Mouse (Mus musculus): ENCODE measurements around the gene Col4a2. TPM values are rescaled to one million over a fixed set of nuclear protein-coding genes. Genes with fewer than 3 reads are reported as not detected.
A peak's percentile ranks its signal among the peaks of the same experiment; 100 is the strongest.

Col4a2 gene
- polyA plus RNA-seq, 1 experiment from 2014 or later = 189 TPM

- peaks cover 50% of the 10 kb centered on the region for H3K4me1 ChIP-seq (ENCODE audit: insufficient read depth, low read depth, low read length)
- peak; percentile 60 for ATAC-seq
- WGBS = 44% methylated on average over 9 of the region's 9 CpGs
- TF ChIP-seq EP300 (IDR thresholded peaks at IDR 0.05) = peak; percentile 100
- TF ChIP-seq CTCF (IDR thresholded peaks at IDR 0.05) = no peak
- no peak overlapping the region for H3K4me2 ChIP-seq (replicated peaks; ENCODE audit: low read depth, low read length)
- peak overlapping the region; percentile 85 for H3K27ac ChIP-seq (ENCODE audit: low read length)
- no peaks in the 10 kb centered on the region for H3K27me3 ChIP-seq (replicated peaks; ENCODE audit: insufficient read depth, low read length)
- H3K4me3 ChIP-seq (ENCODE audit: low read depth, low read length) = no peak overlapping the region
- DNase-seq (ENCODE audit: low spot score) = no peak
- H3K36me3 ChIP-seq (ENCODE audit: insufficient read depth, low read length) = no peaks in the 10 kb centered on the region
- no peaks in the 10 kb centered on the region for H3K9me3 ChIP-seq (ENCODE audit: low read length)
- no peak overlapping the region for H3K9ac ChIP-seq (replicated peaks; ENCODE audit: low read depth)
Observed at GRCm38 (mm10) chr8:11344459-11344858, 31.9 kb downstream of the Col4a2 start.

GRCm38 (mm10) chr8:11346225-11346624 is 33.6 kb downstream of the Col4a2 start:
- Histone ChIP-seq H3K4me2 (replicated peaks; ENCODE audit: low read depth, low read length) (no peak overlapping the region), H3K27me3 (replicated peaks; ENCODE audit: insufficient read depth, low read length) (no peaks in the 10 kb centered on the region), H3K4me1 (ENCODE audit: insufficient read depth, low read depth, low read length) (peaks cover 41% of the 10 kb centered on the region; the same call in 1 of the 2 replicates), H3K9ac (replicated peaks; ENCODE audit: low read depth) (no peak overlapping the region), H3K27ac (ENCODE audit: low read length) (peak overlapping the region; percentile 39; the same call in 1 of the 2 replicates), H3K4me3 (ENCODE audit: low read depth, low read length) (no peak overlapping the region), H3K36me3 (ENCODE audit: insufficient read depth, low read length) (no peaks in the 10 kb centered on the region), H3K9me3 (ENCODE audit: low read length) (no peaks in the 10 kb centered on the region)
- DNase-seq (ENCODE audit: low spot score) (peak; percentile 57), ATAC-seq (peak; percentile 46)
- 63% methylated on average over 10 of the region's 10 CpGs for WGBS
- TF ChIP-seq CTCF (IDR thresholded peaks at IDR 0.05) (no peak), EP300 (IDR thresholded peaks at IDR 0.05) (peak; percentile 75)

- TF ChIP-seq EP300 (IDR thresholded peaks at IDR 0.05) = peak; percentile 71
- TF ChIP-seq CTCF (IDR thresholded peaks at IDR 0.05) = no peak
Observed at GRCm38 (mm10) chr8:11347699-11348098, 35.1 kb downstream of the Col4a2 start.

GRCm38 (mm10) chr8:11348622-11349021 is 36.0 kb downstream of the Col4a2 start:
- ATAC-seq (no peak), DNase-seq (ENCODE audit: low spot score) (peak; percentile 52)
- WGBS = 40% methylated on average over 11 of the region's 11 CpGs
- H3K4me2 ChIP-seq (replicated peaks; ENCODE audit: low read depth, low read length) = 0 out of 2 replicates have a peak overlapping the region, but pooled peaks have one; percentile 8
- no peaks in the 10 kb centered on the region for H3K27me3 ChIP-seq (replicated peaks; ENCODE audit: insufficient read depth, low read length)
- H3K36me3 ChIP-seq (ENCODE audit: insufficient read depth, low read length) = no peaks in the 10 kb centered on the region
- no peak overlapping the region for H3K4me3 ChIP-seq (ENCODE audit: low read depth, low read length)
- no peak for TF ChIP-seq EP300 (IDR thresholded peaks at IDR 0.05)
- TF ChIP-seq CTCF (IDR thresholded peaks at IDR 0.05) = no peak
- H3K9ac ChIP-seq (replicated peaks; ENCODE audit: low read depth) = no peak overlapping the region
- peaks cover 48% of the 10 kb centered on the region; the same call in 1 of the 2 replicates for H3K4me1 ChIP-seq (ENCODE audit: insufficient read depth, low read depth, low read length)
- no peaks in the 10 kb centered on the region for H3K9me3 ChIP-seq (ENCODE audit: low read length)
- peak overlapping the region; percentile 68 for H3K27ac ChIP-seq (ENCODE audit: low read length)

More at GRCm38 (mm10) chr8:11347699-11348098, 35.1 kb downstream of the Col4a2 start:
- Histone ChIP-seq H3K27ac (ENCODE audit: low read length) (peak overlapping the region; percentile 38; the same call in 1 of the 2 replicates), H3K4me1 (ENCODE audit: insufficient read depth, low read depth, low read length) (peaks cover 45% of the 10 kb centered on the region; the same call in 1 of the 2 replicates), H3K9me3 (ENCODE audit: low read length) (no peaks in the 10 kb centered on the region), H3K27me3 (replicated peaks; ENCODE audit: insufficient read depth, low read length) (no peaks in the 10 kb centered on the region), H3K4me3 (ENCODE audit: low read depth, low read length) (no peak overlapping the region), H3K4me2 (replicated peaks; ENCODE audit: low read depth, low read length) (no peak overlapping the region), H3K9ac (replicated peaks; ENCODE audit: low read depth) (no peak overlapping the region), H3K36me3 (ENCODE audit: insufficient read depth, low read length) (no peaks in the 10 kb centered on the region)
- ATAC-seq (no peak), DNase-seq (ENCODE audit: low spot score) (peak; percentile 68)
- 51% methylated on average over 9 of the region's 9 CpGs for WGBS

GRCm38 (mm10) chr8:11351355-11351754 is 38.8 kb downstream of the Col4a2 start:
- H3K9ac ChIP-seq (replicated peaks; ENCODE audit: low read depth) = no peak overlapping the region
- no peak overlapping the region for H3K4me3 ChIP-seq (ENCODE audit: low read depth, low read length)
- 0 out of 2 replicates have a peak, but pooled peaks cover 3% of the 10 kb centered on the region for H3K36me3 ChIP-seq (ENCODE audit: insufficient read depth, low read length)
- WGBS = 58% methylated on average over 6 of the region's 6 CpGs
- DNase-seq (ENCODE audit: low spot score) (peak; percentile 80), ATAC-seq (peak; percentile 91)
- H3K4me2 ChIP-seq (replicated peaks; ENCODE audit: low read depth, low read length) = no peak overlapping the region
- H3K27me3 ChIP-seq (replicated peaks; ENCODE audit: insufficient read depth, low read length) = no peaks in the 10 kb centered on the region
- no peaks in the 10 kb centered on the region for H3K9me3 ChIP-seq (ENCODE audit: low read length)
- peak overlapping the region; percentile 76 for H3K27ac ChIP-seq (ENCODE audit: low read length)
- H3K4me1 ChIP-seq (ENCODE audit: insufficient read depth, low read depth, low read length) = peaks cover 48% of the 10 kb centered on the region; the same call in 1 of the 2 replicates
- peak; percentile 100 for TF ChIP-seq EP300 (IDR thresholded peaks at IDR 0.05)
- no peak for TF ChIP-seq CTCF (IDR thresholded peaks at IDR 0.05)

- DNase-seq (ENCODE audit: low spot score) = no peak
- WGBS = 69% methylated on average over 11 of the region's 11 CpGs
- no peak overlapping the region for H3K4me3 ChIP-seq (ENCODE audit: low read depth, low read length)
- H3K9me3 ChIP-seq (ENCODE audit: low read length) = no peaks in the 10 kb centered on the region
- H3K4me2 ChIP-seq (replicated peaks; ENCODE audit: low read depth, low read length) = no peak overlapping the region
- no peak for ATAC-seq
- H3K27me3 ChIP-seq (replicated peaks; ENCODE audit: insufficient read depth, low read length) = no peaks in the 10 kb centered on the region
- TF ChIP-seq EP300 (IDR thresholded peaks at IDR 0.05) (no peak), CTCF (IDR thresholded peaks at IDR 0.05) (no peak)
- peaks cover 44% of the 10 kb centered on the region; the same call in 1 of the 2 replicates for H3K4me1 ChIP-seq (ENCODE audit: insufficient read depth, low read depth, low read length)
- no peak overlapping the region for H3K9ac ChIP-seq (replicated peaks; ENCODE audit: low read depth)
- peak overlapping the region; percentile 71 for H3K27ac ChIP-seq (ENCODE audit: low read length)
- 0 out of 2 replicates have a peak, but pooled peaks cover 3% of the 10 kb centered on the region for H3K36me3 ChIP-seq (ENCODE audit: insufficient read depth, low read length)
Observed at GRCm38 (mm10) chr8:11352514-11352913, 39.9 kb downstream of the Col4a2 start.
